Mouse (Mus musculus) CH12.LX (cell line): ENCODE data around the gene Chchd6. TPM values are rescaled to one million over a fixed set of nuclear protein-coding genes. Genes with fewer than 3 reads are reported as not detected.

Experiments
- DNase-seq: peaks from one replicate; pipeline ENCODE4 v3.0.0-alpha.2; 2013; ENCODE audit errors: extremely low read depth
- H3K27ac ChIP-seq: 2 replicates; pipeline ENCODE4 v1.5.1; 2012; ENCODE audit warnings: low read depth, mild to moderate bottlenecking, control low read depth, moderate library complexity; ENCODE audit not compliant: insufficient read depth
- H3K27me3 ChIP-seq: replicated peaks from 2 replicates; pipeline ENCODE3; 2012; ENCODE audit warnings: inconsistent platforms
- H3K36me3 ChIP-seq, 2 experiments: replicated peaks in 1 of 2; 2 replicates each; pipeline versions ENCODE3 to v1.6.1; 2012; ENCODE audit warnings: inconsistent platforms in 1 of 2, low read length in 1 of 2, mild to moderate bottlenecking in 1 of 2, mixed read lengths in 1 of 2, moderate library complexity in 1 of 2; ENCODE audit not compliant: control insufficient read depth in 1 of 2, insufficient read depth in 1 of 2
- H3K4me1 ChIP-seq, 2 experiments: 2 replicates each; pipeline ENCODE4 v1.6.1; 2012; ENCODE audit warnings: inconsistent platforms in 1 of 2, moderate library complexity in 1 of 2; ENCODE audit not compliant: insufficient read depth in 2 of 2, control insufficient read depth in 1 of 2
- H3K4me2 ChIP-seq: 2 replicates; pipeline ENCODE4 v1.6.1; 2012; ENCODE audit warnings: low read depth, mild to moderate bottlenecking, control low read depth; ENCODE audit not compliant: poor library complexity, insufficient read depth, severe bottlenecking
- H3K4me3 ChIP-seq, 3 experiments: fragments of 150-350 bp in 1 of 3; sonication (generic) in 1 of 3; replicated peaks in 1 of 3; 2 replicates each; pipeline versions ENCODE3 to v1.5.1; 2011 to 2012; ENCODE audit warnings: low read depth in 2 of 3, low read length in 2 of 3, mild to moderate bottlenecking in 2 of 3, moderate library complexity in 2 of 3, control low read depth in 1 of 3, improper control_type of control experiment in 1 of 3, inconsistent platforms in 1 of 3, mixed read lengths in 1 of 3; ENCODE audit not compliant: poor library complexity in 1 of 3
- H3K79me2 ChIP-seq: replicated peaks from 2 replicates; pipeline ENCODE4 v1.6.1; 2012; ENCODE audit warnings: mild to moderate bottlenecking, moderate library complexity; ENCODE audit not compliant: control insufficient read depth, poor library complexity, insufficient read depth, severe bottlenecking; ENCODE audit errors: extremely low read depth
- H3K9ac ChIP-seq: 2 replicates; pipeline ENCODE4 v1.6.1; 2012; ENCODE audit warnings: low read depth, mild to moderate bottlenecking, control low read depth, moderate library complexity; ENCODE audit not compliant: insufficient read depth
- H3K9me3 ChIP-seq: replicated peaks from 2 replicates; pipeline ENCODE3; 2012; ENCODE audit warnings: low read length, inconsistent platforms, mixed read lengths
- BHLHE40 ChIP-seq: IDR thresholded peaks from 2 replicates; pipeline ENCODE4 v1.6.1; 2011; ENCODE audit warnings: mild to moderate bottlenecking, low read depth, low read length, improper control_type of control experiment
- ELF1 ChIP-seq: IDR thresholded peaks from 2 replicates; pipeline ENCODE4 v1.6.1; 2014; ENCODE audit warnings: low read depth, mild to moderate bottlenecking, inconsistent platforms, low read length, improper control_type of control experiment
- ETS1 ChIP-seq: conservative IDR thresholded peaks from 2 replicates; pipeline ENCODE4 v1.6.1; 2012; ENCODE audit warnings: low read depth, mild to moderate bottlenecking, inconsistent platforms, low read length, improper control_type of control experiment, moderate library complexity
- MAFK ChIP-seq: IDR thresholded peaks from 2 replicates; pipeline ENCODE4 v1.6.1; 2011; ENCODE audit warnings: low read length, improper control_type of control experiment; ENCODE audit not compliant: insufficient replicate concordance
- MXI1 ChIP-seq: IDR thresholded peaks from 2 replicates; pipeline ENCODE4 v1.6.1; 2011; ENCODE audit warnings: mild to moderate bottlenecking, low read depth, low read length, improper control_type of control experiment
- POLR2A ChIP-seq: IDR thresholded peaks from 2 replicates; pipeline ENCODE4 v1.6.1; 2011; ENCODE audit warnings: low read depth, mild to moderate bottlenecking, improper control_type of control experiment, low read length
- RAD21 ChIP-seq: IDR thresholded peaks from 2 replicates; pipeline ENCODE4 v1.6.1; 2011; ENCODE audit warnings: low read depth, mild to moderate bottlenecking, low read length, improper control_type of control experiment, moderate library complexity
- TBP ChIP-seq: conservative IDR thresholded peaks from 2 replicates; pipeline ENCODE4 v1.6.1; 2011; ENCODE audit warnings: low read depth, low read length, improper control_type of control experiment
- USF1 ChIP-seq: IDR thresholded peaks from 2 replicates; pipeline ENCODE4 v1.6.1; 2014; ENCODE audit warnings: low read depth, mild to moderate bottlenecking, inconsistent platforms, low read length, improper control_type of control experiment
- ZC3H11A ChIP-seq: IDR thresholded peaks from 2 replicates; pipeline ENCODE4 v1.6.1; 2012; ENCODE audit warnings: low read depth, mild to moderate bottlenecking, inconsistent platforms, low read length, improper control_type of control experiment
- ZNF384 ChIP-seq: IDR thresholded peaks from 2 replicates; pipeline ENCODE4 v1.6.1; 2012; ENCODE audit warnings: low read depth, low read length, improper control_type of control experiment, inconsistent platforms
- dilution Hi-C: fragments of 300-500 bp; cut with MboI; formaldehyde crosslinking; loops from 2 replicates; pipeline ENCODE4 v1.14.3; 2020; ENCODE audit warnings: low sequenced_read_pairs; ENCODE audit not compliant: extremely low pct_unique_long_range_greater_than_20kb, extremely low pct_ligation_motif_present
- in situ Hi-C: fragments of 300-500 bp; cut with MboI; formaldehyde crosslinking; loops from 3 replicates; pipeline ENCODE4 v1.14.3; 2019; ENCODE audit warnings: low sequenced_read_pairs, low pct_ligation_motif_present, low pct_unique_long_range_greater_than_20kb, mixed read lengths
- polyA plus RNA-seq: library from polyadenylated mRNA; unstranded; fragments of >175 nt; gene quantifications from 2 replicates; pipeline ENCODE4 v1.2.1, GENCODE M21; 2012; ENCODE audit warnings: low read depth; ENCODE audit not compliant: insufficient read length
- total RNA-seq, 2 experiments: library from RNA; depleted of rRNA; stranded (reverse); fragments of 300-350 nt in 1 of 2; fragments of >200 nt in 1 of 2; gene quantifications; 2 replicates each; pipeline ENCODE4 v1.2.3; 2012 to 2014

Gene Chchd6
- total and polyA plus RNA-seq, 3 experiments: 33.3 to 41.5 (median 41.3) TPM

- in situ Hi-C loops: no loop called here
- H3K9ac ChIP-seq: no peak overlapping the region
- no peak for DNase-seq
- H3K4me3 ChIP-seq: no peak overlapping the region
- no peaks in the 10 kb centered on the region for H3K79me2 ChIP-seq
- H3K4me1 ChIP-seq: no peaks in the 10 kb centered on the region
- H3K27ac ChIP-seq: no peak overlapping the region
- dilution Hi-C loops: no loop called here
- no peaks in the 10 kb centered on the region for H3K36me3 ChIP-seq
- no peaks in the 10 kb centered on the region for H3K9me3 ChIP-seq
- no peak overlapping the region for H3K4me2 ChIP-seq
- no peaks in the 10 kb centered on the region for H3K27me3 ChIP-seq
- TF ChIP-seq ZNF384 (peak; percentile 64; the same call in 1 of the 2 replicates), ZC3H11A (no peak)
- TF ChIP-seq, all 38 proteins: peak for 1
Observed at GRCm38 (mm10) chr6:89430749-89431148, 164.7 kb downstream of the Chchd6 start.

GRCm38 (mm10) chr6:89428661-89429375, 166.6 kb downstream of the Chchd6 start:
- no peak overlapping the region for H3K27ac ChIP-seq
- H3K4me1 ChIP-seq: no peaks in the 10 kb centered on the region

DNA sequence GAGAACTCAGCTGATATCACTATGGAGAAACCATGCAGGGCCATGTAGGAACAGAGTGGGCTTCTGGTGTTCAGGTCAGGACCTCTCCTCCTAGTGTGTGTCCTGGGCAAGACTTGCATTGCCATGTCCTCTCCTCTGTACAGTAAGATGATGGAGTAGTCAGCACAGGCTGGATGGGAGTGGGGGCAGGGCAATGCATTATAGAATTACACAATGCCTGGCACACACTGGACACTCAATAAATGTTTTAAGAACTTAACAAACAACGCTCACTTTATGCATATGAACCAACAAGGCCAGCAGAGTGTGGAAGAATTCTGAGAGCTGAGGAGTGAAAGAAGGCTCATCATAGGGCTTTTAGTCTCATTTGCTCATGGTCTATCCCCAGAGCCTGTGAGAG, 171.0 kb downstream of the Chchd6 start:
- Histone ChIP-seq H3K9ac (no peak overlapping the region), H3K4me1 (peaks cover 25 to 41% of the 10 kb centered on the region in 2 experiments), H3K9me3 (no peaks in the 10 kb centered on the region), H3K4me2 (no peak overlapping the region), H3K27me3 (no peaks in the 10 kb centered on the region), H3K79me2 (no peaks in the 10 kb centered on the region), H3K4me3 (no peak overlapping the region), H3K27ac (no peak overlapping the region), H3K36me3 (no peaks in the 10 kb centered on the region)
- no peak for DNase-seq
- dilution Hi-C loops (no loop called here), in situ Hi-C loops (no loop called here)
- TF ChIP-seq ELF1 (no peak), TBP (no peak), RAD21 (no peak), MXI1 (no peak)

More at GRCm38 (mm10) chr6:89428661-89429375, 166.6 kb downstream of the Chchd6 start:
- Histone ChIP-seq H3K4me2 (no peak overlapping the region), H3K9ac (no peak overlapping the region), H3K36me3 (no peaks in the 10 kb centered on the region), H3K4me3 (no peak overlapping the region), H3K27me3 (no peaks in the 10 kb centered on the region), H3K9me3 (no peaks in the 10 kb centered on the region), H3K79me2 (no peaks in the 10 kb centered on the region)
- in situ Hi-C loops: no loop called here
- DNase-seq: no peak
- dilution Hi-C loops: no loop called here
- TF ChIP-seq BHLHE40: no peak
- TF ChIP-seq MAFK: no peak
- TF ChIP-seq POLR2A: no peak
- no peak for TF ChIP-seq ETS1
- no peak for TF ChIP-seq RAD21
- no peak for TF ChIP-seq ZNF384
- no peak for TF ChIP-seq USF1
